Mouse (Mus musculus) heart, postnatal 25 days (tissue): Measurements from ENCODE around the gene Slc17a2. TPM values are rescaled to one million over a fixed set of nuclear protein-coding genes. Genes with fewer than 3 reads are reported as not detected.

ENCODE experiments used
- DNase-seq: peaks from one replicate; pipeline ENCODE4 v3.0.0; 2022; ENCODE audit warnings: low spot score
- intact Hi-C: fragments of 180-260 bp; cut with DNase I; formaldehyde crosslinking; loops from one replicate; pipeline ENCODE4 v1.15.1; 2025
- total RNA-seq, 2 experiments: library from RNA; stranded (reverse); gene quantifications; 2 replicates each; pipeline ENCODE4 v1.2.3; 2021

Slc17a2 gene
- total RNA-seq, 2 experiments from 2014 or later: not detected

GRCm38 (mm10) chr13:23772561-23773313 is 34.1 kb upstream of the Slc17a2 start:
- intact Hi-C loops: no loop called here
- peak; percentile 14 for DNase-seq

GRCm38 (mm10) chr13:23778339-23778738 is 28.5 kb upstream of the Slc17a2 start:
- intact Hi-C loops: no loop called here
- DNase-seq: no peak

GRCm38 (mm10) chr13:23779025-23779424 is 27.8 kb upstream of the Slc17a2 start:
- intact Hi-C loops: no loop called here
- no peak for DNase-seq

GRCm38 (mm10) chr13:23792520-23792919 is 14.3 kb upstream of the Slc17a2 start:
- intact Hi-C loops: loop anchor here (2.0 to 5.0 kb wide), 3 partner anchors 95 to 504 kb away; partner anchors contain the start of gene Carmil1
- no peak for DNase-seq

- intact Hi-C loops: no loop called here
These were observed 7.4 kb upstream of the Slc17a2 start for GRCm38 (mm10) chr13:23799405-23799804.

GRCm38 (mm10) chr13:23804532-23804931 is 2.3 kb upstream of the Slc17a2 start:
- no peak for DNase-seq
- intact Hi-C loops: no loop called here

More at GRCm38 (mm10) chr13:23799405-23799804, 7.4 kb upstream of the Slc17a2 start:
- DNase-seq: no peak

GRCm38 (mm10) chr13:23816148-23816547 is 9.4 kb downstream of the Slc17a2 start:
- intact Hi-C loops: no loop called here
- no peak for DNase-seq

- intact Hi-C loops: no loop called here
- DNase-seq: no peak
These were observed 13.6 kb downstream of the Slc17a2 start for GRCm38 (mm10) chr13:23820179-23820940.

- intact Hi-C loops: no loop called here
- no peak for DNase-seq
These were observed 15.4 kb downstream of the Slc17a2 start for GRCm38 (mm10) chr13:23822213-23822612.

- no peak for DNase-seq
- intact Hi-C loops: no loop called here
These were observed 19.8 kb downstream of the Slc17a2 start for GRCm38 (mm10) chr13:23826606-23827005.

GRCm38 (mm10) chr13:23833053-23833452 is 26.3 kb downstream of the Slc17a2 start:
- intact Hi-C loops: loop anchor here (5.0 to 10.0 kb wide), 2 partner anchors 182 to 449 kb away; partner anchors contain the start of gene Carmil1
- DNase-seq: no peak

GRCm38 (mm10) chr13:23834836-23835235 is 28.0 kb downstream of the Slc17a2 start:
- intact Hi-C loops: loop anchor here (5.0 to 10.0 kb wide), 2 partner anchors 180 to 447 kb away; partner anchors contain the start of gene Carmil1
- DNase-seq: no peak

- intact Hi-C loops: loop anchor here (10.0 kb wide), 1 partner anchor 178 kb away; no protein-coding TSS in a partner anchor
- no peak for DNase-seq
These were observed 29.8 kb downstream of the Slc17a2 start for GRCm38 (mm10) chr13:23836630-23837029.

- DNase-seq: no peak
- intact Hi-C loops: loop anchor here (10.0 kb wide), 1 partner anchor 175 kb away; no protein-coding TSS in a partner anchor
These were observed 32.5 kb downstream of the Slc17a2 start, which contains the start of gene Slc17a3 for GRCm38 (mm10) chr13:23839308-23839707. Gene Slc17a3 (plus strand): TSS chr13:23839434.

- intact Hi-C loops: no loop called here
- DNase-seq: no peak
These were observed 39.1 kb downstream of the Slc17a2 start for GRCm38 (mm10) chr13:23845851-23846250.

GRCm38 (mm10) chr13:23849299-23849698 is 42.5 kb downstream of the Slc17a2 start:
- DNase-seq: no peak
- intact Hi-C loops: no loop called here

- no peak for DNase-seq
- intact Hi-C loops: no loop called here
These were observed 49.6 kb downstream of the Slc17a2 start for GRCm38 (mm10) chr13:23856401-23856800.

- intact Hi-C loops: no loop called here
These were observed 55.0 kb downstream of the Slc17a2 start for GRCm38 (mm10) chr13:23861815-23862214.

GRCm38 (mm10) chr13:23864711-23865110 is 57.9 kb downstream of the Slc17a2 start:
- no peak for DNase-seq
- intact Hi-C loops: no loop called here

More at GRCm38 (mm10) chr13:23861815-23862214, 55.0 kb downstream of the Slc17a2 start:
- DNase-seq: no peak

GRCm38 (mm10) chr13:23866086-23866710 is 59.4 kb downstream of the Slc17a2 start:
- no peak for DNase-seq
- intact Hi-C loops: no loop called here
